Mouse (Mus musculus) A20 (cell line): ENCODE measurements around the gene Ppif.

Experiments used
- DNase-seq: peaks from one replicate; pipeline ENCODE4 v3.0.0-alpha.2; 2011; ENCODE audit warnings: low read depth, low spot score

Gene Ppif

GRCm38 (mm10) chr14:25694569-25694897, 579 bp downstream of the Ppif start:
- peak; percentile 61 for DNase-seq

GRCm38 (mm10) chr14:25695059-25695458, 1.1 kb downstream of the Ppif start:
- no peak for DNase-seq

- no peak for DNase-seq
Measured at GRCm38 (mm10) chr14:25696356-25696755, 2.4 kb downstream of the Ppif start.

GRCm38 (mm10) chr14:25701986-25702385, 8.0 kb downstream of the Ppif start:
- peak; percentile 50 for DNase-seq

- peak; percentile 47 for DNase-seq
Measured at GRCm38 (mm10) chr14:25707691-25708181, 13.8 kb downstream of the Ppif start.

- no peak for DNase-seq
Measured at GRCm38 (mm10) chr14:25708451-25708850, 14.5 kb downstream of the Ppif start.

- no peak for DNase-seq
Measured at GRCm38 (mm10) chr14:25708917-25709316, 15.0 kb downstream of the Ppif start.

GRCm38 (mm10) chr14:25710073-25710472, 16.1 kb downstream of the Ppif start:
- no peak for DNase-seq

GRCm38 (mm10) chr14:25710681-25711080, 16.7 kb downstream of the Ppif start:
- no peak for DNase-seq

- no peak for DNase-seq
Measured at GRCm38 (mm10) chr14:25711177-25711576, 17.2 kb downstream of the Ppif start.

- DNase-seq: no peak
Measured at GRCm38 (mm10) chr14:25711602-25712001, 17.6 kb downstream of the Ppif start.

- DNase-seq: no peak
Measured at GRCm38 (mm10) chr14:25713443-25713842, 19.5 kb downstream of the Ppif start.

- no peak for DNase-seq
Measured at GRCm38 (mm10) chr14:25716528-25716927, 22.6 kb downstream of the Ppif start.

- no peak for DNase-seq
Measured at GRCm38 (mm10) chr14:25717718-25718117, 23.8 kb downstream of the Ppif start.

GRCm38 (mm10) chr14:25718471-25718870, 24.5 kb downstream of the Ppif start:
- no peak for DNase-seq

GRCm38 (mm10) chr14:25719371-25719770, 25.4 kb downstream of the Ppif start:
- DNase-seq: peak; percentile 61

- DNase-seq: peak; percentile 48
Measured at GRCm38 (mm10) chr14:25720962-25721707, 27.2 kb downstream of the Ppif start.

- DNase-seq: no peak
Measured at GRCm38 (mm10) chr14:25725032-25725497, 31.1 kb downstream of the Ppif start.

GRCm38 (mm10) chr14:25725690-25726089, 31.7 kb downstream of the Ppif start:
- no peak for DNase-seq

GRCm38 (mm10) chr14:25726226-25727148, 32.5 kb downstream of the Ppif start:
- DNase-seq: peak; percentile 63

- DNase-seq: no peak
Measured at GRCm38 (mm10) chr14:25727149-25727510, 33.2 kb downstream of the Ppif start.
